Mouse (Mus musculus) forebrain, embryonic 12.5 days (tissue): Measurements from ENCODE around the gene Arhgef10l. TPM values are rescaled to one million over a fixed set of nuclear protein-coding genes. Genes with fewer than 3 reads are reported as not detected.

Source experiments
- ATAC-seq: fragments of 200-750 bp; cut with Nextera tagmentation; 2 replicates; pipeline ENCODE4 v1.8.0; 2017; ENCODE audit warnings: moderate TSS enrichment; ENCODE audit not compliant: low FRiP score
- H3K27ac ChIP-seq: fragments of 300-500 bp; sonication (generic); 2 replicates; pipeline ENCODE4 v1.5.1; 2016; ENCODE audit warnings: mild to moderate bottlenecking
- H3K27me3 ChIP-seq: fragments of 300-500 bp; sonication (generic); 2 replicates; pipeline ENCODE4 v1.6.1; 2016; ENCODE audit warnings: mild to moderate bottlenecking
- H3K36me3 ChIP-seq: fragments of 300-500 bp; sonication (generic); replicated peaks from 2 replicates; pipeline ENCODE4 v1.6.1; 2016; ENCODE audit warnings: mild to moderate bottlenecking
- H3K4me1 ChIP-seq: fragments of 300-500 bp; sonication (generic); 2 replicates; pipeline ENCODE4 v1.6.1; 2016
- H3K4me2 ChIP-seq: fragments of 300-500 bp; sonication (generic); 2 replicates; pipeline ENCODE4 v1.6.1; 2016; ENCODE audit warnings: mild to moderate bottlenecking, moderate library complexity
- H3K4me3 ChIP-seq: fragments of 300-500 bp; sonication (generic); replicated peaks from 2 replicates; pipeline ENCODE4 v1.5.1; 2016; ENCODE audit warnings: mild to moderate bottlenecking
- H3K9ac ChIP-seq: fragments of 300-500 bp; sonication (generic); 2 replicates; pipeline ENCODE4 v1.6.1; 2016; ENCODE audit warnings: mild to moderate bottlenecking
- H3K9me3 ChIP-seq: fragments of 300-500 bp; sonication (generic); 2 replicates; pipeline ENCODE4 v1.6.1; 2016
- WGBS: fragments of 180-500 bp; shearing (Covaris S2); methylation state at CpG from one replicate; pipeline ENCODE4 v1.1.7; 2016; 5-methylcytosine and 5-hydroxymethylcytosine counted together
- polyA plus RNA-seq: library from polyadenylated mRNA; unstranded; fragments of >200 nt; fragmentation: Nextera tagmentation; extraction: Ambion mirVana; gene quantifications from 2 replicates; pipeline ENCODE4 v1.2.1, GENCODE M21; 2016

Arhgef10l gene
- polyA plus RNA-seq, 1 experiment from 2014 or later: 26.1 TPM

- Histone ChIP-seq H3K27ac (0 out of 2 replicates have a peak overlapping the region, but pooled peaks have one; percentile 42), H3K9me3 (no peaks in the 10 kb centered on the region), H3K4me1 (peaks cover 58% of the 10 kb centered on the region), H3K4me2 (no peak overlapping the region), H3K27me3 (no peaks in the 10 kb centered on the region), H3K36me3 (peaks cover 17% of the 10 kb centered on the region), H3K4me3 (no peak overlapping the region), H3K9ac (no peak overlapping the region)
- 87% methylated on average over 5 of the region's 5 CpGs for WGBS
- ATAC-seq: no peak
Observed at GRCm38 (mm10) chr4:140620496-140620895, 45.3 kb downstream of the Arhgef10l start.

GRCm38 (mm10) chr4:140617391-140618385 lies 48.1 kb downstream of the Arhgef10l start:
- ATAC-seq: no peak
- Histone ChIP-seq H3K4me3 (no peak overlapping the region), H3K27me3 (no peaks in the 10 kb centered on the region), H3K9me3 (no peaks in the 10 kb centered on the region), H3K4me1 (peaks cover 39% of the 10 kb centered on the region), H3K4me2 (no peak overlapping the region), H3K9ac (0 out of 2 replicates have a peak overlapping the region, but pooled peaks have one; percentile 25), H3K27ac (0 out of 2 replicates have a peak overlapping the region, but pooled peaks have one; percentile 19), H3K36me3 (peaks cover 36% of the 10 kb centered on the region)
- 75% methylated on average over 16 of the region's 16 CpGs for WGBS

GRCm38 (mm10) chr4:140616894-140617293 lies 48.9 kb downstream of the Arhgef10l start:
- no peak overlapping the region for H3K27ac ChIP-seq
- WGBS: 97% methylated on average over 11 of the region's 11 CpGs
- peaks cover 39% of the 10 kb centered on the region for H3K36me3 ChIP-seq
- H3K9ac ChIP-seq: no peak overlapping the region
- H3K27me3 ChIP-seq: no peaks in the 10 kb centered on the region
- H3K4me1 ChIP-seq: peaks cover 34% of the 10 kb centered on the region
- no peak overlapping the region for H3K4me3 ChIP-seq
- no peak for ATAC-seq
- no peaks in the 10 kb centered on the region for H3K9me3 ChIP-seq
- no peak overlapping the region for H3K4me2 ChIP-seq

GRCm38 (mm10) chr4:140616196-140616595 lies 49.6 kb downstream of the Arhgef10l start:
- Histone ChIP-seq H3K36me3 (peaks cover 37% of the 10 kb centered on the region), H3K4me1 (peaks cover 41% of the 10 kb centered on the region), H3K4me2 (no peak overlapping the region), H3K9ac (no peak overlapping the region), H3K27ac (no peak overlapping the region), H3K27me3 (no peaks in the 10 kb centered on the region), H3K9me3 (no peaks in the 10 kb centered on the region), H3K4me3 (no peak overlapping the region)
- 90% methylated on average over 7 of the region's 7 CpGs for WGBS
- no peak for ATAC-seq

GRCm38 (mm10) chr4:140615771-140616170 lies 50.0 kb downstream of the Arhgef10l start:
- no peak for ATAC-seq
- Histone ChIP-seq H3K4me1 (peaks cover 41% of the 10 kb centered on the region), H3K36me3 (peaks cover 41% of the 10 kb centered on the region), H3K4me3 (no peak overlapping the region), H3K4me2 (no peak overlapping the region), H3K27ac (no peak overlapping the region), H3K9me3 (no peaks in the 10 kb centered on the region), H3K27me3 (no peaks in the 10 kb centered on the region), H3K9ac (no peak overlapping the region)
- 89% methylated on average over 7 of the region's 7 CpGs for WGBS

- no peak overlapping the region for H3K4me2 ChIP-seq
- H3K4me3 ChIP-seq: no peak overlapping the region
- no peak for ATAC-seq
- H3K9me3 ChIP-seq: no peaks in the 10 kb centered on the region
- H3K4me1 ChIP-seq: peaks cover 44% of the 10 kb centered on the region
- H3K9ac ChIP-seq: no peak overlapping the region
- no peaks in the 10 kb centered on the region for H3K27me3 ChIP-seq
- WGBS: 68% methylated on average over 5 of the region's 5 CpGs
- H3K36me3 ChIP-seq: peaks cover 53% of the 10 kb centered on the region
- H3K27ac ChIP-seq: no peak overlapping the region
Observed at GRCm38 (mm10) chr4:140614553-140614952, 51.3 kb downstream of the Arhgef10l start.

GRCm38 (mm10) chr4:140614145-140614544 lies 51.7 kb downstream of the Arhgef10l start:
- H3K9me3 ChIP-seq: no peaks in the 10 kb centered on the region
- no peak overlapping the region for H3K4me2 ChIP-seq
- WGBS: 89% methylated on average over 6 of the region's 6 CpGs
- no peak overlapping the region for H3K27ac ChIP-seq
- no peaks in the 10 kb centered on the region for H3K27me3 ChIP-seq
- no peak overlapping the region for H3K9ac ChIP-seq
- no peak overlapping the region for H3K4me3 ChIP-seq
- peaks cover 44% of the 10 kb centered on the region for H3K4me1 ChIP-seq
- peaks cover 57% of the 10 kb centered on the region for H3K36me3 ChIP-seq
- no peak for ATAC-seq

- no peak for ATAC-seq
- Histone ChIP-seq H3K27me3 (no peaks in the 10 kb centered on the region), H3K4me3 (no peak overlapping the region), H3K4me2 (no peak overlapping the region), H3K9ac (no peak overlapping the region), H3K4me1 (peaks cover 27% of the 10 kb centered on the region), H3K27ac (peak overlapping the region; percentile 56; the same call in 1 of the 2 replicates), H3K36me3 (peaks cover 78% of the 10 kb centered on the region), H3K9me3 (no peaks in the 10 kb centered on the region)
- WGBS: 48% methylated on average over 12 of the region's 12 CpGs
Observed at GRCm38 (mm10) chr4:140610841-140611609, 54.8 kb downstream of the Arhgef10l start.

- Histone ChIP-seq H3K4me1 (peaks cover 23% of the 10 kb centered on the region), H3K9ac (no peak overlapping the region), H3K4me3 (no peak overlapping the region), H3K27me3 (no peaks in the 10 kb centered on the region), H3K27ac (no peak overlapping the region), H3K36me3 (peaks cover 71% of the 10 kb centered on the region), H3K4me2 (no peak overlapping the region), H3K9me3 (no peaks in the 10 kb centered on the region)
- WGBS: 77% methylated on average over 9 of the region's 9 CpGs
- ATAC-seq: no peak
Observed at GRCm38 (mm10) chr4:140608228-140608720, 57.5 kb downstream of the Arhgef10l start.

- no peak overlapping the region for H3K9ac ChIP-seq
- H3K9me3 ChIP-seq: no peaks in the 10 kb centered on the region
- WGBS: 91% methylated on average over 7 of the region's 7 CpGs
- no peaks in the 10 kb centered on the region for H3K27me3 ChIP-seq
- H3K4me2 ChIP-seq: no peak overlapping the region
- peaks cover 20% of the 10 kb centered on the region for H3K4me1 ChIP-seq
- peaks cover 66% of the 10 kb centered on the region for H3K36me3 ChIP-seq
- no peak for ATAC-seq
- no peak overlapping the region for H3K4me3 ChIP-seq
- H3K27ac ChIP-seq: no peak overlapping the region
Observed at GRCm38 (mm10) chr4:140606779-140607178, 59.0 kb downstream of the Arhgef10l start.

- H3K27ac ChIP-seq: no peak overlapping the region
- no peaks in the 10 kb centered on the region for H3K27me3 ChIP-seq
- no peak for ATAC-seq
- H3K4me3 ChIP-seq: no peak overlapping the region
- 82% methylated on average over 7 of the region's 7 CpGs for WGBS
- H3K36me3 ChIP-seq: peaks cover 65% of the 10 kb centered on the region
- no peak overlapping the region for H3K4me2 ChIP-seq
- no peaks in the 10 kb centered on the region for H3K9me3 ChIP-seq
- no peak overlapping the region for H3K9ac ChIP-seq
- peaks cover 14% of the 10 kb centered on the region for H3K4me1 ChIP-seq
Observed at GRCm38 (mm10) chr4:140606197-140606596, 59.6 kb downstream of the Arhgef10l start.

- WGBS: 77% methylated on average over 7 of the region's 7 CpGs
- ATAC-seq: no peak
- H3K27ac ChIP-seq: no peak overlapping the region
- no peaks in the 10 kb centered on the region for H3K27me3 ChIP-seq
- H3K36me3 ChIP-seq: peaks cover 61% of the 10 kb centered on the region
- H3K9me3 ChIP-seq: no peaks in the 10 kb centered on the region
- no peak overlapping the region for H3K4me2 ChIP-seq
- no peak overlapping the region for H3K4me3 ChIP-seq
- H3K4me1 ChIP-seq: peaks cover 10% of the 10 kb centered on the region; the same call in 1 of the 2 replicates
- no peak overlapping the region for H3K9ac ChIP-seq
Observed at GRCm38 (mm10) chr4:140605790-140606189, 60.0 kb downstream of the Arhgef10l start.
